Mouse (Mus musculus) urinary bladder, postnatal 36 days (tissue): Measurements from ENCODE around the gene Cxcl16.
"Not testable (repeated sequence)": the region's sequence is repeated elsewhere in the genome, so short reads cannot be mapped to it uniquely, and the experiment has no call there.

Experiments
- DNase-seq, 2 experiments: peaks; one replicate each; pipeline ENCODE4 v3.0.0; 2022; ENCODE audit warnings: low spot score in 2 of 2, mixed read lengths in 1 of 2

The Cxcl16 gene

GRCm38 (mm10) chr11:70453261-70454044 lies 6.3 kb downstream of the Cxcl16 start:
- DNase-seq: no peak

GRCm38 (mm10) chr11:70451797-70452498 lies 7.8 kb downstream of the Cxcl16 start, which contains the start of gene Med11:
Med11 (plus strand) TSS chr11:70451919.
- DNase-seq: peak; percentile 95 to 98

DNA sequence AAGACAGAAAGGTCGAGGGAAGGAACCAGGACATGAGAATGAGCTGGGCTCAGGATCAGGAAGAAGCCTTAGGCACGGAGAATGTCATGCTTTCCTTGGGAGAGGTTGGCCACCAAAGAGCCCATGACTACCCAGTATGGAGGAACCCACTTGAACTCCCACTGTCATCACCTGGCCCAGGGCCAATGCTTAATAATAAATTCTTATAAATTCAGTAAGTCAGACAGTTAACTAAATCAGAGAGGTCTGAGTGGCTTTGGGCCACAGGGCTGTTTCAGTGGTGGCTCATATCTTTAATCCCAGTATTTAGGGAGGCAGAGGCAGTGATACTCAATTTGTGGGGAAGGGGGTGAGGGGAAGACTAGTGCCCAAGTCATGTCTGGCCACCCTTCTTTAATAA lies 8.9 kb downstream of the Cxcl16 start:
- DNase-seq: no peak

DNA sequence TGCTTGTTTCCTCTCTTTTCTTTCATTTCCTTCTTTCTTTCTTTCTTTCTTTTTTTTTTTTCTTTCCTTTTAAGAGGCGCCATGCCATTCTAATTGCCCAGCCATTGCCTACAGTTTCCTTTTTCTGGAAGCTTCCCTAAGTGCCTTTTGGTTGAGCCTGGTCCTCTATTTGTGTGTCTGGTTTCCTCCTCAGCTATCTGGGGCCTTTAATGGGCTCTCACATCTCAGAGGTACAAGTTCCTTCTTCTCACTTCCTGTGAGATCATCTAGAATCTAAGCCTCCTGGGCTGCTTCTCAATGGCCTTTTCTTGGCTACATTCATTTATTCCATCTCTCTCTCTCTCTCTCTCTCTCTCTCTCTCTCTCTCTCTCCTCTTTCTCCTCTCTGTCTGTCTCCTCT lies 12.4 kb downstream of the Cxcl16 start:
- DNase-seq: no peak

GRCm38 (mm10) chr11:70446756-70447155 lies 13.0 kb downstream of the Cxcl16 start:
- DNase-seq: no peak

DNA sequence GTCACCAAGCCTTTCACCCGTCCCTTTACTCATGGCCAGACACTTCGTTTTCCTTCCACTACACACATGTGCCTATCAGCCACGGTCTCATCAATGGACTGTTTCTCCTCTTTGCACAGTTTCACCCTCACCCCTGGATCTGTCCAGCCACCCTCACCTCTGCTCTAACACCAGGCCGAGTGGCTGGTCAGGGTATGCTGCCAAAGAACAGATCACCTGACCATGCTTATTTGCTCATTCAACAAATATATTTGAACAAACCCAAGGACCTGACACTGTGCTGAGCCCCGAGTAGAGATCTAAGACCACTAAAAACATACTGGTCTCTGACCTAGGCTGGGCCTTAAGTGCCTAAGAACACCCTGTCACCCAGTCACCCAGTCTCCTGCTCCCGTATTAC lies 15.1 kb downstream of the Cxcl16 start:
- DNase-seq: no peak

GRCm38 (mm10) chr11:70443964-70444363 lies 15.8 kb downstream of the Cxcl16 start:
- no peak for DNase-seq

- DNase-seq: no peak
Observed at GRCm38 (mm10) chr11:70441882-70442281, 17.9 kb downstream of the Cxcl16 start.

DNA sequence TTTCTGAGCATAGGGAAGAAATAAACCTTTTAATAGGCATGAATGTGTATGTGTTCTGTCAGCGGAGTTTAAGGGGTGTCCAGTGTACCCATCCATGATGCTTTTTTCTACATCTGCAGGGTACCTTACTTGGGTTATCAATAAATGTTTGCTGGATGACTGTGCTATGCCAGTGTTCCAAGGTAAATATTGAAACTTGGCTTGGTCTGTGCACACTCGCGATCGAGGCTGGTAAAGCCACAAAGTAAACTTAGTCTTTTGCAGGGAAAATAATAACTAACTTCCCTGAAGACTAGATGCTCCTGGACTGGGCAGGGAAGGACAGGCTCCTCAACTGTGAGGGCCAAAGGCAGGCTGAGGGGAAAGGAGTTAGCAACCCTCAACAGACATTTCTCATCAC lies 19.1 kb downstream of the Cxcl16 start:
- DNase-seq: no peak

DNA sequence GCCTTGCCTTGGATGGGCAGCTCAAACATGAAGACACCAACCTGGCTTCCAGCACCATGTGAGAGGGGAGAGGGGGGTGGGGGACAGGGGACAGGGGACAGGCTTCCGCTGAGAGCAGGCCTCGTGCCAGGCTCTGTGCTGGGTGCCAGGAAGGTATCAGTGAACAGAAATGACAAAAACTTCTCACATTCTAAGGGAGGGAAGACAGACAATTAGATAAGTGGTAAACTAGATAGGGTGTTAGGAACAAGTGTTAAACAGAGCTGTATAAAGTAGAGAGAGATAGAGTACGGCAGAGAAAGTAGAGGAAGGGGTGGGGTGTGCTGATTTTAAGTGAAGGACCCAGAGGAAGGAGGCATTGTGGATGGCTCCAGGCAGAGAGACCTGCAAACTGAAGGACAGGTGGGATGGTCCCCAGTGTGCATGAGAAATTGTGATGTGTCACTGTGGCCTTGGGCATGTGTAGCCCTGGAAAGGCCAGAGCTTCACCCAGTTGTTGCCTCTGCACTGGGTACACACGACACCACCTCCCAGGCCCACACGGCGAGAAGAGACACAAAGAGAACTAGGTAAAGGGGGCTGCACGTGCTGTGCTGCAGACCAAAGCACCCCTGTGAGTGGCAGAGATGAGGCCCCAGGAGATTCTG lies 20.9 kb downstream of the Cxcl16 start:
- no peak for DNase-seq

- no peak for DNase-seq
Observed at GRCm38 (mm10) chr11:70437426-70437825, 22.4 kb downstream of the Cxcl16 start.

GRCm38 (mm10) chr11:70435476-70435875 lies 24.3 kb downstream of the Cxcl16 start:
- DNase-seq: no peak

- DNase-seq: no peak
Observed at GRCm38 (mm10) chr11:70433951-70434350, 25.8 kb downstream of the Cxcl16 start.

- DNase-seq: no peak
Observed at GRCm38 (mm10) chr11:70433569-70433943, 26.2 kb downstream of the Cxcl16 start.

DNA sequence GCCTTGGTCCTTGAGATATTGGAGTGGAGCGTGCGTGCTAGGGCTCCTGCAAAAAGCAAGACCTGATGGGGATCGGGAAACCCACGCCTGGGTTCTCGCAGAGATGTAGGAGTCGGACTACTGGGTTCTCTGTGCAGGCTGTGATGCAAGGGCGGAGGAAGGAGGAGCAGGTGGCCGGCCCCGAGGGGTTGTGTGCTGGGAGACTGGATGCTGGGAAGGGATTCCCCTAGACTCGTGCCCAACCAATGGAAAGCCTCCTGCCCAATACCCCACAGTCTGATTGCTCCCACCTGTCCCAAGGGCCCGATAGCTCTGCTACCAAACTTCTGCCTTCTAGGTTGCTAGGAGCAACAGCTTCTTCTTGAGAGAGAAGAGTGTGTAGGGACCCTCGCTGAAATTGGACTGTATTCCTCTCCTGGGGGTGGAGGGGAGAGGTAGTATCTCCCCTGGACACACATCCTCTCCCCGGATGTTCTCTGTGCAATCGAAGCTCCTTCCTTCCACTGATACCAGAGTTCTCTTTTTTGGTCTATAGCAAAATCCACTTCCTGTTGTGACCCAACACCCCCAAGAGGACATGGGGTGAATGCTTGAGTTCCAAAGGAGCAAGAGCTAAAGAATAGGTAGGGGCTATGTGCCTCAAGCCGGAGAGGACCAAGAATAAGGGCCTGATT lies 26.8 kb downstream of the Cxcl16 start:
- DNase-seq: peak in 1 of 2 experiments; percentile 5

DNA sequence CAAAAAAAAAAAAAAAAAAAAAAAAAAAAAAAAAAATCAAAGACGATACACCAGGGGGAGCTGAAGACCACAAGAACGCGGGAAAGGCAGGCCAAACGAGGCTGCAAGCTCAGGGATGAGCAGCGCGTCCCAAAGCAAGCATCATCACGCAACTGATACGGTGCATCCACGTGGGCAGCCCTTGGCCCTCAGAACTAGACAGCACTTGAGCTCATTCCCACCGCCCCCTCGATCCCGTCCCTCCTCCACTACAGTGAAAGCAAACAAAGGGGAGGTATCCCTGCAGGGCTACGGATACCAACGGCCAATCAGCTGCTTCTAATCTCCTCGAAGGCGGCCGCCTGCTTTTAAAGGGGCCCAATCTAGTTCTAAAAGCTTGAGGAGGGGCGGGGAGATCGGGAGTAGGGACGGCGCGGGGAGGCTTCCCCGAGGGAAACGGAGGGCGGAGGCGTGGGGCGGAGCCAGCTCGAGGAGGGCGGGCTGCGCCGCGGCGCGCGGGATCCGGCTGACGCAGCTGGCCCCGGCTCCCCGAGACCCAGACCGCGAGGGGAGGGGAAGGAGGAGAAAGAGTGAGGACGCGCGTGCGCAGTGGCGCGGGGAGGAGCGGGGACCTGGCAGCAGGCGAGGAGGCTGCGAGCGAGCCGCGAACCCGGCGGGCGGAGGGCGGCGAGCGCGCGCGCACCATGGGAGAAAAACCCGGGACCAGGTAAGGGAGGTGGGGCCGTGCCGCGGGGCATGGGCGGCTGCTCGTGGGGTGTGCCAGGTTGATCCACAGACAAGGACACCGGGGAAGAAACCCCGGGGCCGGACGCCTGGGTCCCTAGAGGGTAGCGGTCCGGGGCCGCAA lies 27.5 kb downstream of the Cxcl16 start, which contains the start of gene Arrb2:
Gene Arrb2, plus strand, starts transcription at position 588 of the 847 bp plus-strand sequence.
- peak; percentile 94 to 98 for DNase-seq

GRCm38 (mm10) chr11:70431574-70431973 lies 28.2 kb downstream of the Cxcl16 start:
- no peak for DNase-seq

GRCm38 (mm10) chr11:70426598-70426997 lies 33.2 kb downstream of the Cxcl16 start:
- not testable (repeated sequence) for DNase-seq

DNA sequence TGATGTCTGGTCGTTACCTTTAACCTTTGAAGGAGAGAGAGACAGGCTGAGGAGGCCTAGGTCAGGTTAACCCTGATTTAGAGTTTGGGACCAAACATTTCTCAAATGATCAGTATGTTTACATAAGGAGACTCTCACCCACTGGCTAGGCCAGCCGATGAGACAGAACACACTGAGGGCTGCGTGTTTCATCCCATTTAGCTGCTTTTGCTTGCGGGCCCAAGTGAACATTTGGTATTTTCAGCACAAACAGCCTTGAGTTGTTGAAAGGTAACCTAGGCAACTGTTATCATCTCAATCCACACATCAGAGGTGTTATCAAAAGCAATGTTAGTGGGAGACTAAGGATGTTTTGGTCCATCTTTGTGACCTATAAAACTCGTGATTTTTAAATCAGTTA lies 40.3 kb downstream of the Cxcl16 start:
- no peak for DNase-seq

DNA sequence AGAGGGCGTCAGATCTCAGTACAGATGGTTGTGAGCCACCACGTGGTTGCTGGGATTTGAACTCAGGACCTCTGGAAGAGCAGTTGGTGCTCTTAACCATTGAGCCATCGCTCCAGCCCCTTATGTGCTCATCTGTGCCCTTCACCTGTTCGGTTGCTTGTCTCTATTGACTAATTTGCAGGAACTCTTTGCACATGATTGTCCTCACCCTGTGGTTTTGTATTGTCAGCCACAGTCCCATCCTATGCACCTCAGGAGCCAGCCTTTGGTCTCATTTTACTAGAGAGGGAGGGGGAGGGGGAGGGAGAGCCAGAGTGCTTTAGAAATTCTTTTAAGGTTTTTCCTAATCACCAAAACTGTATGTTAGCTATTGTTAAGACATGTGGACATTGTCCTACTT lies 41.6 kb downstream of the Cxcl16 start:
- DNase-seq: no peak

DNA sequence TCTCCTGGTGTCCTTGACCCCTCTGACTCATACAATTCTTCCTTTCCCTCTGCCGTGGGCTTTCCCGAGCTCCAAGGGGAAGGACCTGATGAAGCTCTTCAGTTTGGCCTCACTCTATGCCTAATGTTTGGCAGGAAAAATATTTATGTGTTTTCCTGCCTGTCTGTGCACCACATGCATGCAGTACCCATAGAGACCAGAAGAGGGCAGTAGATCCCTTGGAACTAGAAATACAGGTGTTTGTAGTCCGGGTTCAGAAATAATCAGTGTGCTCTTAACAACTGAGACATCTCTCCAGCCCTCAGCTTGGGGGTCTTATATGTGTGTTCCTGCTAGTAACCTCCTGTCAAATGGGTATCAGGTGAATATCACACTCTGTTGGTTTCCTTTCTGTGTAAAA lies 45.8 kb downstream of the Cxcl16 start:
- peak; percentile 60 to 66 for DNase-seq
